Mouse (Mus musculus) urinary bladder, postnatal 4 days (tissue): ENCODE results near the gene Fbxw4.

Experiments used
- DNase-seq, 2 experiments: peaks; one replicate each; pipeline ENCODE4 v3.0.0; 2021 to 2022; ENCODE audit warnings: low spot score in 2 of 2

The Fbxw4 gene

DNA sequence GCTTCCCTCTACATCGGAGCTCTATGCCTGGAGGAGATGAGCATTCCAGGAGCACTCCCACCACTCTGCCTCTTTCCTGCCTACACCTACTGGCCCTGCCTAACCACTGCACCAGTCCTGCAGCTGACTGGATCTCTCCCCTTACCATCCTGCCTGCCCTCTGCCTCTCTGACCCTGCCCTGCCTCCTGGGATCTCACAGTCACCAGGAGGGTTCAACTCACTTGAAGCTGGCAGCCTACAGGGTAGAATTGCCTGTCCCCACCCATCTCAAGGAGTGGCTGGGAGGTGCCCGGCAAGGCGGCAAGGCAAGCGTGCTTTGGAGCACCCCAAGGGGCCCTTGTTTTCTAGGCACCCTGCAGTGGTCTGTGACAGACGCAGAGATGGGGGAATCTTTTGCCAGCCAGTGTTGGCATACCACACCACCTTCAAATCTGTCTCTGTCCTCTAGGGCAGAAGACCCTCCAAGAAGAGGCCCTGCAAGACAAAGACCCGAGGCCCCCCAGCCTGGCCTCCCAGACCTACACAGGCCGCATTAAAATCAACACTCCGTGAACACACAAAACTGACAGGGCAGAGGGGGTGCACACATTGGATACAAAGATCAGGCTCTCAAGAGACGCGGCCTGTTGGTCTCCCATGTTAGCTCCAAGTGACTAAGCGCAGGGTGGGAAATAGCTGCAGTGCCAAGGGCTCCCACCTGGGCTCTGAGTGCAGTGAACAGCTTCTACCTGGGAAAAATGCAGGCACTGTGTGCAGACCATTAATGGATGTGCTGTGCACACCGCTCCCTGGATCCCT, 44.5 kb downstream of the Fbxw4 start:
- no peak for DNase-seq

DNA sequence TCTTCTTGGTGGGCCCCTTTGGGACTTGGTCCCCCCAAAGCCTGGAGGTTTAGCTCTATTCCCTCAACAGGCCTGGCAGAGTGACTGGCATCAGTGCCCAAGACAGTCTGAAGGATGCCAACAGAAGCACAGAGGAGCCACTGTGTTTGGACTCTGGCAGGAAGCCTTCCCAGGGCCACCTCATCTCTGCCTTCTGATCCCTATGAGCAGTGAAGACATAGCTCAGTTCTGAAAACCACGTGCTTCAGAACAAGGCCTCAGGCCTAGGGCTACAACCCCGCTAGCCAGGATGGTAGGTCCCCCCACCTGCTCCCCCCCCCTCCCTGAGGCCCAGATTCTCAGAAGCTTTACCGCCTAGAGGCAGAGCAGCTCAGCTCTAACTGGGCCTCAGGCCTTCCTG, 45.2 kb downstream of the Fbxw4 start:
- no peak for DNase-seq

- DNase-seq: no peak
Observed at GRCm38 (mm10) chr19:45614375-45614774, 45.7 kb downstream of the Fbxw4 start.

DNA sequence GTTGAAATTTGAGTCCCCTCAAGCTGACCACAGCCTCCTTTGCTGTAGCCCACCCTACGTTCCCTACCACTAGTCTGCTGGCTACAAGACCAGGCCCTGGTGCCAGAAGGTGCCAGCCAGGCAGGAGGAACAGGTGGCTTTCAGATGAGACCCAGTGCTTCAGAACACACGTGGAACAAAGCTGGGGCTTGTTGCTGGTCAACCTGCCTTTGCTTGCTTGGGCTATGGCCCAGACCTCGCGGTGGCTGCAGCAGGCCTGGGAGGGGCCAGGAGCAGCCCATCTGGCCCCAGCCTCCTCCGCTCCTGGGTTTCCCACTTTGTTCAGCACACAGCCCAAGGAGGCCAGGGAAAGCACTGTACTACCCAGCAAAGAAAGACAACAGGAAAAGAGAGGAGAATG, 49.3 kb downstream of the Fbxw4 start:
- no peak for DNase-seq

GRCm38 (mm10) chr19:45608648-45609339, 51.3 kb downstream of the Fbxw4 start:
- DNase-seq: no peak

DNA sequence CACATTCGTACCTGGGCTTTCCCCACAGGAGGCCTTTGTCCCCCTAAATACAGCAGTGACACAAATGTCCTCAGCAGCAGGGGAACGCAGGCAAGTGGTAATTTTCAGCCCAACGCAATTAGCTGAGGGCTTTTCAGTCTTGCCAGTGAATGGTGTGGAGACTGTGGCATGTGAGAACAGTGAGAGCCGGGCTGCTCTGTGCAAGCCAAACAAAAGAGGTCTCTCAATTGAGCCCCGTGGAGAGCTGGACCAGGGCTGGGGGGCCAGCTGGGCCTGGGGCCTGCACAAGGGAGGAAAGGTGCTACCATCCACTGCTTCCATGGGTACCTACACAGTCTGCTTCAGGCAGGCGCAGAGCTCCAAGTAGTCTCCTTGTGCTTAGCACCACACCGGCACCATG, 52.6 kb downstream of the Fbxw4 start:
- no peak for DNase-seq

- no peak for DNase-seq
Observed at GRCm38 (mm10) chr19:45606701-45607100, 53.4 kb downstream of the Fbxw4 start.

GRCm38 (mm10) chr19:45602606-45603005, 57.5 kb downstream of the Fbxw4 start:
- no peak for DNase-seq

- DNase-seq: no peak
Observed at GRCm38 (mm10) chr19:45597106-45597505, 63.0 kb downstream of the Fbxw4 start.

DNA sequence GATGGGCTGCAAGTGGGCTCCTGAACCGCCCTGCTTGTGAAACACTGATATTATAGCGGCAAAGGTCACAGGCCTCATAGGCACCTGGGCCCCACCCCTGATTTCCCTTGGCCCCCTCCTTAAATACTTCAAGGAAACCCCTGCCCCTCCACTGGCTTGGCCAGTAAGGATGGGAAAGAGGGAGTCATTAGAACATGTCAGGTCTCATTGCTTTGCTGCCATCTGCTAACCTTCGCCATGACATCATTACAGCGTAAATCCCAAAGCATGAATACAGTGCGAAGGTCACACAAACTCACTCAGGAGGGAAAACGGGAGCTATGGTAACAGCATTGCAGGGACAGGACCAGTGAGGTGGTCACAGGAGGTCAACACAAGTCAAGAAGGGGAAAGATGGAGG, 63.7 kb downstream of the Fbxw4 start:
- no peak for DNase-seq

- DNase-seq: no peak
Observed at GRCm38 (mm10) chr19:45596019-45596418, 64.1 kb downstream of the Fbxw4 start.

GRCm38 (mm10) chr19:45595481-45595880, 64.6 kb downstream of the Fbxw4 start:
- no peak for DNase-seq

DNA sequence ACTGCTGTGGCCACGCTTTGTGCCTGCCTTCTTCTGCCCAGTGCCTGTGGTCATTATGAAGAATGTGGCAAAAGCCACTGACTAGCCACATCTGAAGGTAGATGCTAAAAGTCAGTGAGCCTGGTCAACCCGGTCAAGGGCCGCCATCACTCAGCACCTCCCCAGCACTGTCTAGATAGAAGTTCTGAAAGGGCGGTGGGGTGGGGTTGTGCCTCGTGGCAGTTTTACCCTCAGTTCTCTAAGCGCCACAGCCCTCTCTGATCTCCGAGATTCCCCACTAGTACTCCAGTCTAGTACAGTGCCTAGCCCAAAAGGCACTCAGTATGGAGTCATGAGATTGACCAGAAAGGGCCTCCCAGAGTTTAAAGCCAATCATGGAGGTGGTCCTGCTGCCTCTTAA, 66.0 kb downstream of the Fbxw4 start:
- DNase-seq: no peak

DNA sequence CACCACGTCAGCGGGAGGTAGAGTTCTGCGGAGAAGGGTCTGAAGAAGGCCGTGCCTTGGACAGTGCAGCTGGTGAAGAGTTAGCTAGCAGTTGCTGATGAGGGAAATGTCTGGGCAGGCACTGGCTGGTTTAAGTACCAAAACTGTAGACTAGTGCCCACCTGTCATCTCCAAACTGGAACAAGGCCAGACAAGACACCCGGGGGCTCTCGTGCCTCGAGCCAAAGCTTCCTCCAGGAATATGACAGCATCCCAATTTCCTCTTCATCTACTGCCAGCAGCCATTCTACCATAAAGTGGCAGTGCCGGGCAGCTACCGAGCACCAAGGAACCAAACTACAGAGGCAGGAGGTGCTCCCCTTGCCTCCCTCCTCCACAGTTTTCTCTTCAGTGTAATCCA, 67.2 kb downstream of the Fbxw4 start:
- DNase-seq: no peak

GRCm38 (mm10) chr19:45591704-45592103, 68.4 kb downstream of the Fbxw4 start:
- peak in 1 of 2 experiments; percentile 58 for DNase-seq

GRCm38 (mm10) chr19:45589761-45590160, 70.4 kb downstream of the Fbxw4 start:
- DNase-seq: no peak

GRCm38 (mm10) chr19:45587509-45588292, 72.4 kb downstream of the Fbxw4 start:
- DNase-seq: no peak

- no peak for DNase-seq
Observed at GRCm38 (mm10) chr19:45586850-45587249, 73.3 kb downstream of the Fbxw4 start.

DNA sequence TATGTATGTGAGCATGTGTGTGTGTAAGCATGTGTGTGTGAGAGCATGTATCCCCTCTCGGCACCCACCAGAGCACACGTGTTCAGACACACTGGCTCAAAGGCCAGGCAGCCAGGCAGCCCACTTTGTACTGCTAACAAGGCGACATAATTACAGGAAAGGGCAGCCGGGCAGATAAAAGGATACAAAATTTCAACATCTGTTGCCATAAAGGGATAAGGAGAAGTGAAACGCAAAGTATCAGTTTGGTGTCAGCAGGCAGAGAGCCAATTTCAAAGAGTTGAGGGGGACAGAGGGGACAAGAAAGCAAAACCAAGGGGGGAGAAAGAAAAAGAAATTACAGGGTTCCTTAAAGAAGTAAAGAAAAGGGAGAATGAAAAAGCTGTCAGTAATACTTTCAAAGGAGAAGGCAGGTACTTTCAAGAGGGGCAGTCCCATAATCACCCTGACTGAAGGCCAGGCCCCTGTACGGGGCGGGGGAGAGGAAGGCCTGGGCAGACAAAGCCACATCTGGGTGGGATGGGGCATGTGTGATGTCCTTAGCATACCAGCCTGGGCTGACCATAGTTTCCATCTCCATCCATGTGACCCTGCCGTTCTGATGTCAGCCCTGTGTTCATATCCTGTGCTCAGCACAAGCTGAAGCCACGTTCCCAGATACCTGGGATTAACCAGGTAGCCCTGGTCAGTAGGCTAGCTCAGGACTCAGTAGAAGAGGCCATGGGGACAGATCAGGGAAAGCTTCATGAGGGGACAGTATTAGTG, 75.1 kb downstream of the Fbxw4 start:
- DNase-seq: no peak

DNA sequence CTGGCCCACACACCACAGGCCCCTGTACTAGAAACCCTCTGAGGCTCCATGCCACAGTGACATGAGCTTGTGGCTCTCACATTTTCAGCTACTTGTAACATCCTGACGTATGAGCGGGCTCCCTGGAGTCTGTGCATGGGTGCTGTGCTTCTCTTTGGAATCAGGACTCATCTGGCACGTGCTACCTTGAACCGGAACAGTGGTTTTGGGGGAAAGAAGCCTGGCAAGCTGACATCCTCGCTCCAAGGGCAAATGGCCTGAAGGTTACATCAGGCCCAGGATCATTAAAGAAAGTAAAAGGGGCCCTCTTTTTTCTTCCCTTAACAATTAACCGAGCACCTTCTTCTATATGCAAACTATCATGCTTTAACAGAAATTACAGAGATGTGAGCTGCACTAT, 77.0 kb downstream of the Fbxw4 start:
- DNase-seq: no peak

- no peak for DNase-seq
Observed at GRCm38 (mm10) chr19:45582161-45582560, 78.0 kb downstream of the Fbxw4 start.

DNA sequence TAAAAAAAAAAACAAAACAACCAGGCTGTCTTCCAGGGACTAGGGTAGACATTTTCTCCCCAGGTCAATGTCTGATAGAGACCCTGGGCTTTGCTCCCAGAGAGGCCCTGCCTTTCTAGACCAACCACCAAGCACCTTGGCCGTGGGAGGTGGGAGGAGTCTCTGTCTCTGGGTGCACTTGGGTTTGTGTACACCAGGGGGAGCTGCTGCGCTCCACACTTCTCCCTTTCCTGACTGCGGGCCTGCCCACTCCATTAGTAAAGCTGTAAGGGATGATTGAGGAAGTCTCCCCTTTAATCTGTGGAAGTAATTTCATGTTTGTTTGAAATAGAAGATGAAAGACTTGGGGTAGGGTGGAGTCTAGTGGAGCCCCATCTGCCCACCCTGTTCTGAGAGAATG, 78.9 kb downstream of the Fbxw4 start:
- DNase-seq: peak in 1 of 2 experiments; percentile 47
